Mouse (Mus musculus) CH12.LX (cell line): ENCODE results near the gene Mark4. TPM values are rescaled to one million over a fixed set of nuclear protein-coding genes. Genes with fewer than 3 reads are reported as not detected.

Experiments
- DNase-seq: peaks from one replicate; pipeline ENCODE4 v3.0.0-alpha.2; 2013; ENCODE audit errors: extremely low read depth
- H3K27ac ChIP-seq: 2 replicates; pipeline ENCODE4 v1.5.1; 2012; ENCODE audit warnings: low read depth, mild to moderate bottlenecking, control low read depth, moderate library complexity; ENCODE audit not compliant: insufficient read depth
- H3K27me3 ChIP-seq: replicated peaks from 2 replicates; pipeline ENCODE3; 2012; ENCODE audit warnings: inconsistent platforms
- H3K36me3 ChIP-seq, 2 experiments: replicated peaks in 1 of 2; 2 replicates each; pipeline versions ENCODE3 to v1.6.1; 2012; ENCODE audit warnings: inconsistent platforms in 1 of 2, low read length in 1 of 2, mild to moderate bottlenecking in 1 of 2, mixed read lengths in 1 of 2, moderate library complexity in 1 of 2; ENCODE audit not compliant: control insufficient read depth in 1 of 2, insufficient read depth in 1 of 2
- H3K4me1 ChIP-seq, 2 experiments: 2 replicates each; pipeline ENCODE4 v1.6.1; 2012; ENCODE audit warnings: inconsistent platforms in 1 of 2, moderate library complexity in 1 of 2; ENCODE audit not compliant: insufficient read depth in 2 of 2, control insufficient read depth in 1 of 2
- H3K4me2 ChIP-seq: 2 replicates; pipeline ENCODE4 v1.6.1; 2012; ENCODE audit warnings: low read depth, mild to moderate bottlenecking, control low read depth; ENCODE audit not compliant: poor library complexity, insufficient read depth, severe bottlenecking
- H3K4me3 ChIP-seq, 3 experiments: fragments of 150-350 bp in 1 of 3; sonication (generic) in 1 of 3; replicated peaks in 1 of 3; 2 replicates each; pipeline versions ENCODE3 to v1.5.1; 2011 to 2012; ENCODE audit warnings: low read depth in 2 of 3, low read length in 2 of 3, mild to moderate bottlenecking in 2 of 3, moderate library complexity in 2 of 3, control low read depth in 1 of 3, improper control_type of control experiment in 1 of 3, inconsistent platforms in 1 of 3, mixed read lengths in 1 of 3; ENCODE audit not compliant: poor library complexity in 1 of 3
- H3K79me2 ChIP-seq: replicated peaks from 2 replicates; pipeline ENCODE4 v1.6.1; 2012; ENCODE audit warnings: mild to moderate bottlenecking, moderate library complexity; ENCODE audit not compliant: control insufficient read depth, poor library complexity, insufficient read depth, severe bottlenecking; ENCODE audit errors: extremely low read depth
- H3K9ac ChIP-seq: 2 replicates; pipeline ENCODE4 v1.6.1; 2012; ENCODE audit warnings: low read depth, mild to moderate bottlenecking, control low read depth, moderate library complexity; ENCODE audit not compliant: insufficient read depth
- H3K9me3 ChIP-seq: replicated peaks from 2 replicates; pipeline ENCODE3; 2012; ENCODE audit warnings: low read length, inconsistent platforms, mixed read lengths
- BHLHE40 ChIP-seq: IDR thresholded peaks from 2 replicates; pipeline ENCODE4 v1.6.1; 2011; ENCODE audit warnings: mild to moderate bottlenecking, low read depth, low read length, improper control_type of control experiment
- CHD1 ChIP-seq: IDR thresholded peaks from 2 replicates; pipeline ENCODE4 v1.6.1; 2012; ENCODE audit warnings: low read depth, low read length, improper control_type of control experiment, inconsistent platforms
- CHD2 ChIP-seq: IDR thresholded peaks from 2 replicates; pipeline ENCODE4 v1.6.1; 2011; ENCODE audit warnings: low read length, improper control_type of control experiment
- CTCF ChIP-seq, 2 experiments: IDR thresholded peaks in 1 of 2; conservative IDR thresholded peaks in 1 of 2; 2 replicates each; pipeline ENCODE4 v1.5.1; 2011 to 2012; ENCODE audit warnings: low read depth in 2 of 2, low read length in 2 of 2, improper control_type of control experiment in 1 of 2, inconsistent platforms in 1 of 2, mild to moderate bottlenecking in 1 of 2, moderate library complexity in 1 of 2
- ELF1 ChIP-seq: IDR thresholded peaks from 2 replicates; pipeline ENCODE4 v1.6.1; 2014; ENCODE audit warnings: low read depth, mild to moderate bottlenecking, inconsistent platforms, low read length, improper control_type of control experiment
- ETS1 ChIP-seq: conservative IDR thresholded peaks from 2 replicates; pipeline ENCODE4 v1.6.1; 2012; ENCODE audit warnings: low read depth, mild to moderate bottlenecking, inconsistent platforms, low read length, improper control_type of control experiment, moderate library complexity
- GABPA ChIP-seq: IDR thresholded peaks from 2 replicates; pipeline ENCODE4 v1.6.1; 2012; ENCODE audit warnings: low read depth, low read length, improper control_type of control experiment, inconsistent platforms; ENCODE audit not compliant: insufficient replicate concordance
- HCFC1 ChIP-seq: IDR thresholded peaks from 2 replicates; pipeline ENCODE4 v1.6.1; 2012; ENCODE audit warnings: low read depth, mild to moderate bottlenecking, inconsistent platforms, low read length, improper control_type of control experiment
- JUN ChIP-seq: IDR thresholded peaks from 2 replicates; pipeline ENCODE4 v1.6.1; 2011; ENCODE audit warnings: low read depth, mild to moderate bottlenecking, low read length, improper control_type of control experiment, moderate library complexity; ENCODE audit not compliant: insufficient read depth
- KAT2A ChIP-seq: IDR thresholded peaks from 2 replicates; pipeline ENCODE4 v1.6.1; 2012; ENCODE audit warnings: low read length, improper control_type of control experiment, inconsistent platforms; ENCODE audit not compliant: insufficient replicate concordance
- MAFK ChIP-seq: IDR thresholded peaks from 2 replicates; pipeline ENCODE4 v1.6.1; 2011; ENCODE audit warnings: low read length, improper control_type of control experiment; ENCODE audit not compliant: insufficient replicate concordance
- MAZ ChIP-seq: IDR thresholded peaks from 2 replicates; pipeline ENCODE4 v1.6.1; 2012; ENCODE audit warnings: low read depth, mild to moderate bottlenecking, inconsistent platforms, low read length, improper control_type of control experiment, moderate library complexity
- MXI1 ChIP-seq: IDR thresholded peaks from 2 replicates; pipeline ENCODE4 v1.6.1; 2011; ENCODE audit warnings: mild to moderate bottlenecking, low read depth, low read length, improper control_type of control experiment
- MYC ChIP-seq: IDR thresholded peaks from 2 replicates; pipeline ENCODE4 v1.6.1; 2011; ENCODE audit warnings: low read depth, mild to moderate bottlenecking, improper control_type of control experiment, low read length
- PAX5 ChIP-seq: IDR thresholded peaks from 2 replicates; pipeline ENCODE4 v1.6.1; 2012; ENCODE audit warnings: low read length, inconsistent platforms, mixed read lengths
- POLR2AphosphoS2 ChIP-seq: IDR thresholded peaks from 2 replicates; pipeline ENCODE4 v1.6.1; 2011; ENCODE audit warnings: low read depth, low read length, improper control_type of control experiment
- RAD21 ChIP-seq: IDR thresholded peaks from 2 replicates; pipeline ENCODE4 v1.6.1; 2011; ENCODE audit warnings: low read depth, mild to moderate bottlenecking, low read length, improper control_type of control experiment, moderate library complexity
- RCOR1 ChIP-seq: conservative IDR thresholded peaks from 2 replicates; pipeline ENCODE4 v1.6.1; 2012; ENCODE audit warnings: low read depth, mild to moderate bottlenecking, inconsistent platforms, low read length, improper control_type of control experiment
- SMC3 ChIP-seq: IDR thresholded peaks from 2 replicates; pipeline ENCODE4 v1.6.1; 2011; ENCODE audit warnings: low read depth, low read length, improper control_type of control experiment
- UBTF ChIP-seq: IDR thresholded peaks from 2 replicates; pipeline ENCODE4 v1.6.1; 2012; ENCODE audit warnings: low read depth, mild to moderate bottlenecking, inconsistent platforms, low read length, improper control_type of control experiment, moderate library complexity
- USF1 ChIP-seq: IDR thresholded peaks from 2 replicates; pipeline ENCODE4 v1.6.1; 2014; ENCODE audit warnings: low read depth, mild to moderate bottlenecking, inconsistent platforms, low read length, improper control_type of control experiment
- USF2 ChIP-seq: conservative IDR thresholded peaks from 2 replicates; pipeline ENCODE4 v1.6.1; 2011; ENCODE audit warnings: low read depth, low read length, improper control_type of control experiment
- ZMIZ1 ChIP-seq: IDR thresholded peaks from 2 replicates; pipeline ENCODE4 v1.6.1; 2012; ENCODE audit warnings: low read depth, mild to moderate bottlenecking, inconsistent platforms, low read length, improper control_type of control experiment
- ZNF384 ChIP-seq: IDR thresholded peaks from 2 replicates; pipeline ENCODE4 v1.6.1; 2012; ENCODE audit warnings: low read depth, low read length, improper control_type of control experiment, inconsistent platforms
- dilution Hi-C: fragments of 300-500 bp; cut with MboI; formaldehyde crosslinking; loops from 2 replicates; pipeline ENCODE4 v1.14.3; 2020; ENCODE audit warnings: low sequenced_read_pairs; ENCODE audit not compliant: extremely low pct_unique_long_range_greater_than_20kb, extremely low pct_ligation_motif_present
- in situ Hi-C: fragments of 300-500 bp; cut with MboI; formaldehyde crosslinking; loops from 3 replicates; pipeline ENCODE4 v1.14.3; 2019; ENCODE audit warnings: low sequenced_read_pairs, low pct_ligation_motif_present, low pct_unique_long_range_greater_than_20kb, mixed read lengths
- polyA plus RNA-seq: library from polyadenylated mRNA; unstranded; fragments of >175 nt; gene quantifications from 2 replicates; pipeline ENCODE4 v1.2.1, GENCODE M21; 2012; ENCODE audit warnings: low read depth; ENCODE audit not compliant: insufficient read length
- total RNA-seq, 2 experiments: library from RNA; depleted of rRNA; stranded (reverse); fragments of 300-350 nt in 1 of 2; fragments of >200 nt in 1 of 2; gene quantifications; 2 replicates each; pipeline ENCODE4 v1.2.3; 2012 to 2014

Mark4 gene
- total and polyA plus RNA-seq, 3 experiments: 1.7 to 11.9 (median 7.3) TPM

- in situ Hi-C loops: no loop called here
- TF ChIP-seq MYC (no peak), ZMIZ1 (no peak), USF2 (no peak), CHD1 (no peak), PAX5 (no peak), SMC3 (no peak), CHD2 (no peak), GABPA (no peak), RAD21 (no peak), ELF1 (no peak)
- TF ChIP-seq, all 38 proteins: peak for 0
- no peak overlapping the region for H3K9ac ChIP-seq
- no peak overlapping the region for H3K27ac ChIP-seq
- peaks cover 78 to 96% of the 10 kb centered on the region in 2 experiments for H3K36me3 ChIP-seq
- dilution Hi-C loops: no loop called here
- no peaks in the 10 kb centered on the region for H3K79me2 ChIP-seq
- H3K4me3 ChIP-seq: no peak overlapping the region
- no peaks in the 10 kb centered on the region for H3K27me3 ChIP-seq
- no peak for DNase-seq
- H3K9me3 ChIP-seq: peaks cover 11% of the 10 kb centered on the region
- H3K4me1 ChIP-seq: no peaks in the 10 kb centered on the region
- H3K4me2 ChIP-seq: no peak overlapping the region
Observed at GRCm38 (mm10) chr7:19430402-19430801, 28.2 kb downstream of the Mark4 start.

- no peak for DNase-seq
- dilution Hi-C loops: no loop called here
- TF ChIP-seq CTCF (conservative IDR thresholded peaks at IDR 0.05 in 1 of 2, IDR thresholded peaks at IDR 0.05 in 1 of 2; ENCODE audit: low read depth in 2 of 2, low read length in 2 of 2): no peak
- TF ChIP-seq HCFC1: peak; percentile 68
- TF ChIP-seq MAFK: no peak
- TF ChIP-seq, all 38 proteins: peak for 1
- Histone ChIP-seq H3K4me3 (no peak overlapping the region), H3K4me1 (no peaks in the 10 kb centered on the region; a peak in 1 of 4 replicates), H3K36me3 (peaks cover 74 to 97% of the 10 kb centered on the region in 2 experiments), H3K27me3 (no peaks in the 10 kb centered on the region), H3K4me2 (no peak overlapping the region), H3K9me3 (peaks cover 11% of the 10 kb centered on the region), H3K27ac (no peak overlapping the region), H3K9ac (no peak overlapping the region), H3K79me2 (no peaks in the 10 kb centered on the region)
- in situ Hi-C loops: no loop called here
Observed at GRCm38 (mm10) chr7:19429726-19430125, 28.9 kb downstream of the Mark4 start.

DNA sequence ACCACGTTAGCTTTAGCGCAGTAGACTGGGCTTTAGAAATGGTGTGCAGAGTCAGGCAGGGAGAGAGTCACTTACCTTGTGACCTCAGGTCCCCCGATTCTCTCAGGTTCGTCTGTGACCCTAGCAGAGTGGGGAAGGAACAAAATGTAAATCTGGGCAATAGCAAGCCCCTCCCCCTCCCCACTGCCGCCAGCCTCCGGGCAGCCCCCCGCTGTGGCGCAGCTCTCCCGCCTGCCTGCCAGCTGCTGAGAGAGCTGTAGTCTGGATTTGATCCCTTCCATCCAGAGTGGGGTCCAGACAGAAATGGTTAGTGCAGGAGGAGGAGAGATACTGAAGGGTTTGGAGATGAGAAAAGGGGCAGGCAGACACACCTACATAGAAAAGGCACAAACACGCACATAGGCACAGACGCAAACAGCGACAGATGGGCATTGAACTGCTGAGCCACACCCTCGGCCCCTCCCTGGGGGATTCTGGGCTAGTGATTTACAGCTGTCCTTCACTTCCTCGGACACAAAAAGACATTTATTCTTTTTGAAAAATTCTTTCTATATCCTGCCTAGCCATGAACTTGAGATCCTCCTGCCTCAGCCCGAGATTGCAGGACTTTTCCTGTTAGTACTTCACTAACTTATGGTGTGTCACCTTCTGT is 30.5 kb downstream of the Mark4 start:
- H3K27ac ChIP-seq: no peak overlapping the region
- peaks cover 59 to 82% of the 10 kb centered on the region in 2 experiments for H3K36me3 ChIP-seq
- H3K27me3 ChIP-seq: no peaks in the 10 kb centered on the region
- H3K9ac ChIP-seq: no peak overlapping the region
- TF ChIP-seq CHD2: no peak
- TF ChIP-seq HCFC1: no peak
- TF ChIP-seq MAFK: no peak
- no peak for TF ChIP-seq MYC
- TF ChIP-seq PAX5: no peak
- TF ChIP-seq ZNF384: no peak
- no peak for TF ChIP-seq JUN
- TF ChIP-seq CHD1: no peak
- no peak for TF ChIP-seq ETS1
- TF ChIP-seq BHLHE40: no peak
- TF ChIP-seq MXI1: no peak
- no peak for TF ChIP-seq USF1
- no peak for TF ChIP-seq POLR2AphosphoS2
- TF ChIP-seq KAT2A: no peak
- no peak for TF ChIP-seq CTCF (conservative IDR thresholded peaks at IDR 0.05 in 1 of 2, IDR thresholded peaks at IDR 0.05 in 1 of 2; ENCODE audit: low read depth in 2 of 2, low read length in 2 of 2)
- no peak for TF ChIP-seq RCOR1
- no peak for TF ChIP-seq UBTF
- no peak for TF ChIP-seq MAZ
- no peaks in the 10 kb centered on the region for H3K79me2 ChIP-seq
- in situ Hi-C loops (no loop called here), dilution Hi-C loops (no loop called here)
- H3K9me3 ChIP-seq: peaks cover 8% of the 10 kb centered on the region
- H3K4me1 ChIP-seq: peaks cover 0 to 7% of the 10 kb centered on the region in 2 experiments; a peak in 1 of 4 replicates
- no peak overlapping the region for H3K4me3 ChIP-seq
- no peak for DNase-seq
- no peak overlapping the region for H3K4me2 ChIP-seq
